Mouse (Mus musculus): ENCODE data around the gene Hsf2bp. TPM values are rescaled to one million over a fixed set of nuclear protein-coding genes. Genes with fewer than 3 reads are reported as not detected.

Gene Hsf2bp
- total and polyA plus RNA-seq, 2 experiments from 2014 or later, result 0.57 to 0.90 TPM

GRCm38 (mm10) chr17:31914323-31914722, 121.8 kb downstream of the Hsf2bp start:
- Histone ChIP-seq H3K27ac (ENCODE audit: low read depth, low read length) (no peak overlapping the region), H3K4me3 (ENCODE audit: low read depth, low read length) (no peak overlapping the region), H3K36me3 (ENCODE audit: insufficient read depth) (no peaks in the 10 kb centered on the region), H3K4me1 (ENCODE audit: insufficient read depth) (no peaks in the 10 kb centered on the region), H3K27me3 (ENCODE audit: insufficient read depth, low read length) (no peaks in the 10 kb centered on the region), H3K9ac (no peak overlapping the region), H3K9me3 (ENCODE audit: low read length) (no peaks in the 10 kb centered on the region), H3K4me2 (ENCODE audit: low read depth) (no peak overlapping the region)
- ATAC-seq, result no peak
- no peak for TF ChIP-seq CTCF (IDR thresholded peaks at IDR 0.05; ENCODE audit: low read depth)
- DNase-seq, result no peak
- 95% methylated on average over 5 of the region's 5 CpGs for WGBS

DNA sequence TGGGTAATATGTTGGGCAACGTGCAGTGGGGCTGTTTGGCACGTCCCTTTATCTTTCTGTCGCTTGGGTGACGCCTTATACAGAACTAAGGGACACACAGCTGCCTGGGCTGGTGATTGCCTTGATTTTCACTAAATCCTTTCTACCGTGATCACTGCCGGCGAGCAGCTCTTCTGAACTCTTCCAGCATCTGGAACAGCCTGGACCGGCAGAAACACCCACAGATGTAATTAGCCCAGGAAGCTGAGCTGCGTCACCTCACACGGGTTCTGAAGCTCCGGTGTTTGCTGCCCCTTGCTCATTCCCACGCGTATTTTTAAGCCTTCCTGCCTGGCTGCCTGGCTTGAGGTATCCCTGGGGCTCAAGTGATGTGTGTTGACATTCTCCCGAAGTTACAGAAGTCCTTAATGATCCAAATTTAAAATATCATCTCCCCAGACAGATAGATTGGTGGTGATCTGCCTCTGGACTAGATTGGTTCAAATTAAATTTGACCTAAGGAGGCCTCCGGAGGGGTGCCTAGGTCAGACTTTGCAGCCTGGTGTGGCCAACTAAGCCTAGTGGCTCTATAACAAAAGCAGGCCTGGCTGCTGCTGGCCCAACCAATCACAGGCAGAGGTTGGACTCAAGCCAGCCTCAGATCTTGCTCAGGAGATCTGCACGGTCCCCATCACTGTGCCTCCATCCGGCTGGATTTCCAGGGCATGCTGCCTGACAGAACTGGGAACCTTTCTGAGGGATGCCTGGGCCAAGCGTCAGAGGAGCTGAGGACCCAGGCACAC, 123.1 kb downstream of the Hsf2bp start:
- no peak overlapping the region for H3K9ac ChIP-seq
- WGBS, result 54% methylated on average over 18 of the region's 18 CpGs
- H3K4me1 ChIP-seq (ENCODE audit: insufficient read depth), result no peaks in the 10 kb centered on the region
- H3K4me2 ChIP-seq (ENCODE audit: low read depth), result no peak overlapping the region
- no peaks in the 10 kb centered on the region for H3K9me3 ChIP-seq (ENCODE audit: low read length)
- ATAC-seq (no peak; the same call in 1 of the 2 replicates), DNase-seq (no peak)
- H3K27me3 ChIP-seq (ENCODE audit: insufficient read depth, low read length), result no peaks in the 10 kb centered on the region
- H3K27ac ChIP-seq (ENCODE audit: low read depth, low read length), result peak overlapping the region; percentile 45
- TF ChIP-seq CTCF (IDR thresholded peaks at IDR 0.05; ENCODE audit: low read depth), result no peak
- no peak overlapping the region for H3K4me3 ChIP-seq (ENCODE audit: low read depth, low read length)
- no peaks in the 10 kb centered on the region for H3K36me3 ChIP-seq (ENCODE audit: insufficient read depth)

- WGBS, result 79% methylated on average over 16 of the region's 16 CpGs
- no peak overlapping the region for H3K4me3 ChIP-seq (ENCODE audit: low read depth, low read length)
- no peak overlapping the region for H3K4me2 ChIP-seq (ENCODE audit: low read depth)
- ATAC-seq (peak; percentile 51), DNase-seq (no peak)
- H3K27ac ChIP-seq (ENCODE audit: low read depth, low read length), result peak overlapping the region; percentile 45
- no peak overlapping the region for H3K9ac ChIP-seq
- no peaks in the 10 kb centered on the region for H3K9me3 ChIP-seq (ENCODE audit: low read length)
- H3K27me3 ChIP-seq (ENCODE audit: insufficient read depth, low read length), result no peaks in the 10 kb centered on the region
- no peaks in the 10 kb centered on the region for H3K4me1 ChIP-seq (ENCODE audit: insufficient read depth)
- no peaks in the 10 kb centered on the region for H3K36me3 ChIP-seq (ENCODE audit: insufficient read depth)
- no peak for TF ChIP-seq CTCF (IDR thresholded peaks at IDR 0.05; ENCODE audit: low read depth)
Measured at GRCm38 (mm10) chr17:31912387-31912786, 123.8 kb downstream of the Hsf2bp start.

- Histone ChIP-seq H3K9me3 (ENCODE audit: low read length) (no peaks in the 10 kb centered on the region), H3K9ac (no peak overlapping the region), H3K36me3 (ENCODE audit: insufficient read depth) (no peaks in the 10 kb centered on the region), H3K27me3 (ENCODE audit: insufficient read depth, low read length) (no peaks in the 10 kb centered on the region), H3K27ac (ENCODE audit: low read depth, low read length) (no peak overlapping the region), H3K4me3 (ENCODE audit: low read depth, low read length) (no peak overlapping the region), H3K4me1 (ENCODE audit: insufficient read depth) (no peaks in the 10 kb centered on the region), H3K4me2 (ENCODE audit: low read depth) (no peak overlapping the region)
- DNase-seq (no peak), ATAC-seq (no peak)
- WGBS, result 95% methylated on average over 2 of the region's 2 CpGs
- TF ChIP-seq CTCF (IDR thresholded peaks at IDR 0.05; ENCODE audit: low read depth), result no peak
Measured at GRCm38 (mm10) chr17:31908966-31909365, 127.2 kb downstream of the Hsf2bp start.

DNA sequence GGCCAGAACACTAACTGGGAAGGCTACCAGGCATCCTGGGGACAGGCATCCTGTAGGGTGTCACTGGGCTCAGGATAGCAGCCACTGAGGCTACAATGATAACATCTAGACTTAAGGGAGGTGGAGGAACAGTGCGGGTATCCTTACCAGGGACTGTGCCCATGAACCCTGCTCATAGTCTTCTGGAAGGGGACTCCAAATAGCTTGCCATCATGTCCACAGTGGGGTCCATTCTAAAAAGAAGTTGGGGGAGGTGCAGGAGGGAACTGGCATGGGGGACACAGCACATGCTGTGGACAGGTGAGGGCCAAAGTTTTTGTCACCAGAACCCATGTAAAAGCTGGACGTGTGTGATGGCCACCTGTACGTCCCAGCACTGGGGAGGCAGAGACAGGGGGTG, 129.7 kb downstream of the Hsf2bp start:
- no peak for TF ChIP-seq CTCF (IDR thresholded peaks at IDR 0.05; ENCODE audit: low read depth)
- DNase-seq (no peak), ATAC-seq (no peak)
- Histone ChIP-seq H3K4me2 (ENCODE audit: low read depth) (no peak overlapping the region), H3K9me3 (ENCODE audit: low read length) (no peaks in the 10 kb centered on the region), H3K9ac (no peak overlapping the region), H3K36me3 (ENCODE audit: insufficient read depth) (no peaks in the 10 kb centered on the region), H3K4me3 (ENCODE audit: low read depth, low read length) (no peak overlapping the region), H3K4me1 (ENCODE audit: insufficient read depth) (no peaks in the 10 kb centered on the region), H3K27ac (ENCODE audit: low read depth, low read length) (no peak overlapping the region), H3K27me3 (ENCODE audit: insufficient read depth, low read length) (no peaks in the 10 kb centered on the region)
- 92% methylated on average over 3 of the region's 3 CpGs for WGBS

DNA sequence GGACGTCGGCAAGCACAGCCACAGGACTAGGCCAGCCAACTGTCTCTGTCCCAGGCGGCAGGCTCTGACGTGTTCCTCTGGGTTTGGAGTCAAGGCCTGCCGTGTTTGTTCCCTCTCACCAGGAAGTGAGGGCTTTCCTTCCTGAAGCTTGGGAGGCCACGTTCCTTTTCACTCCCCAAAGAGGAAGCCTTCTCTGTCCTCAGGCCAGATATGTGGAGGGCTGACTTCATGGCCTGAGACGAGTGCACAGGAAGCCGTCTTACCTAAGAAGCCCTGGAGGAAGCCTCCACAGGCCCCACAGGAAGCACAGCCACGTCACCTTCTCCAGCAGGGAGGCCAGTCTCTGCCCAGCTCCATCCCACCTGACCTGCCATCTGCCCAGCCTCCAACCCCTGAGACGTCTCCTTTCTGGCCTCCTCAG, 130.3 kb downstream of the Hsf2bp start:
- TF ChIP-seq CTCF (IDR thresholded peaks at IDR 0.05; ENCODE audit: low read depth), result no peak
- 78% methylated on average over 10 of the region's 10 CpGs for WGBS
- DNase-seq, result no peak
- H3K4me1 ChIP-seq (ENCODE audit: insufficient read depth), result no peaks in the 10 kb centered on the region
- H3K4me2 ChIP-seq (ENCODE audit: low read depth), result no peak overlapping the region
- no peak overlapping the region for H3K9ac ChIP-seq
- no peaks in the 10 kb centered on the region for H3K27me3 ChIP-seq (ENCODE audit: insufficient read depth, low read length)
- no peaks in the 10 kb centered on the region for H3K36me3 ChIP-seq (ENCODE audit: insufficient read depth)
- H3K27ac ChIP-seq (ENCODE audit: low read depth, low read length), result no peak overlapping the region
- ATAC-seq, result no peak
- H3K4me3 ChIP-seq (ENCODE audit: low read depth, low read length), result no peak overlapping the region
- no peaks in the 10 kb centered on the region for H3K9me3 ChIP-seq (ENCODE audit: low read length)

DNA sequence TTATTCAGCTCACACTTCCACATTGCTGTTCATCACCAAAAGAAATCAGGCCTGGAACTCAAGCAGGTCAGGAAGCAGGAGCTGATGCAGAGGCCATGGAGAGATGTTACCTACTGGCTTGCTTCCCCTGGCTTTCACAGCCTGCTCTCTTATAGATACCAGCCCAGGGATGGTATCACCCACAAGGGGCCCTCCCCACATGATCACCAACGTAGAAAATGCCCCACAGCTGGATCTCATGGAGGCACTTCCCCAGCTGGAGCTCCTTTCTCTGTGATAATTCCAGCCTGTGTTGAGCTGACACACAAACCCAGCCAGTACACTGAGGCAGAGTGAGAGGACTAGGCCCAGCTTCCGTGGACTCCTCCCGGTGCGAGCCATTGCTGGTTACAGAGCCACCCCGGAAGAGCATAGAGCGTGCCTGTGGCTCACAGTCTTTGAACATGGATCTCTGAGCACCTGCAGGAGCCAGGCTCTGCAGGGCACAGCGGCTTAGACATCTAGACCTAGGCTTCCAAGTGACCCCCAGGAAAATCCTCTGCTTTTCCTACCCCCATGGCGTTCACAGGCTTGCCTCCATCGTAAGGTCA, 130.9 kb downstream of the Hsf2bp start:
- no peaks in the 10 kb centered on the region for H3K9me3 ChIP-seq (ENCODE audit: low read length)
- no peaks in the 10 kb centered on the region for H3K27me3 ChIP-seq (ENCODE audit: insufficient read depth, low read length)
- no peak overlapping the region for H3K27ac ChIP-seq (ENCODE audit: low read depth, low read length)
- DNase-seq (no peak), ATAC-seq (no peak)
- H3K36me3 ChIP-seq (ENCODE audit: insufficient read depth), result no peaks in the 10 kb centered on the region
- H3K4me3 ChIP-seq (ENCODE audit: low read depth, low read length), result no peak overlapping the region
- H3K4me1 ChIP-seq (ENCODE audit: insufficient read depth), result no peaks in the 10 kb centered on the region
- H3K9ac ChIP-seq, result no peak overlapping the region
- H3K4me2 ChIP-seq (ENCODE audit: low read depth), result no peak overlapping the region
- WGBS, result 88% methylated on average over 9 of the region's 9 CpGs
- TF ChIP-seq CTCF (IDR thresholded peaks at IDR 0.05; ENCODE audit: low read depth), result no peak
